13 mouse cellular contexts compared by ENCODE assay signal in genomic region chr5:99857106-99857637, GRCm38 (mm10). TPM values are rescaled to one million over a fixed set of nuclear protein-coding genes. Genes with fewer than 3 reads are reported as not detected.
DNase-seq lines count a peak whose midpoint lies in the region; ATAC-seq and TF ChIP-seq lines count a peak whose summit lies in the region.
"Had no signal": no experiment of that assay in that cellular context is flagged by ENCODE, and none has a peak within 500 bp of the region (broad histone marks: within the 10 kb centered on the region; RNA-seq: fewer than 3 reads in every experiment).

No protein-coding gene starts in this region.

- no peak for ATAC-seq in midbrain, embryonic 12.5 days (ENCODE audit: low FRiP score, low read depth)
- ATAC-seq in midbrain, postnatal 0 days (ENCODE audit: low FRiP score): no peak
- ATAC-seq in midbrain, embryonic 13.5 days: no peak
- ATAC-seq: Patski had no signal

- no peaks in the 10 kb centered on the region for H3K9me3 ChIP-seq in heart, embryonic 10.5 days
- H3K9me3 ChIP-seq in midbrain, embryonic 12.5 days: no peaks in the 10 kb centered on the region
- H3K9me3 ChIP-seq in midbrain, postnatal 0 days (ENCODE audit: low read length): no peaks in the 10 kb centered on the region
- H3K9me3 ChIP-seq in midbrain, embryonic 13.5 days: no peaks in the 10 kb centered on the region
- H3K9me3 ChIP-seq: embryonic facial prominence, embryonic 15.5 days; liver, embryonic 13.5 days had no signal

- H3K4me2 ChIP-seq in midbrain, embryonic 12.5 days (replicated peaks): peak overlapping the region; percentile 13; the same call in 1 of the 2 replicates
- H3K4me2 ChIP-seq in midbrain, postnatal 0 days (ENCODE audit: low read depth, low read length, poor library complexity, severe bottlenecking): no peak overlapping the region
- H3K4me2 ChIP-seq in midbrain, embryonic 13.5 days (replicated peaks): 0 out of 2 replicates have a peak overlapping the region, but pooled peaks have one; percentile 12
- H3K4me2 ChIP-seq: embryonic facial prominence, embryonic 15.5 days; liver, embryonic 13.5 days had no signal

- H3K27ac ChIP-seq in heart, embryonic 10.5 days: no peak overlapping the region
- no peak overlapping the region for H3K27ac ChIP-seq in midbrain, embryonic 12.5 days (replicated peaks)
- H3K27ac ChIP-seq in midbrain, postnatal 0 days (ENCODE audit: low read depth, low read length): no peak overlapping the region
- no peak overlapping the region for H3K27ac ChIP-seq in midbrain, embryonic 13.5 days
- H3K27ac ChIP-seq: embryonic facial prominence, embryonic 15.5 days; liver, embryonic 13.5 days had no signal

- H3K9ac ChIP-seq in midbrain, embryonic 12.5 days (replicated peaks): no peak overlapping the region
- no peak overlapping the region for H3K9ac ChIP-seq in midbrain, postnatal 0 days (replicated peaks; ENCODE audit: low read length, poor library complexity, severe bottlenecking)
- H3K9ac ChIP-seq in midbrain, embryonic 13.5 days (replicated peaks): no peak overlapping the region
- H3K9ac ChIP-seq: embryonic facial prominence, embryonic 15.5 days; liver, embryonic 13.5 days had no signal

- H3K4me3 ChIP-seq in heart, embryonic 10.5 days: peak overlapping the region; percentile 19; the same call in 1 of the 2 replicates
- H3K4me3 ChIP-seq in midbrain, embryonic 12.5 days: no peak overlapping the region
- no peak overlapping the region for H3K4me3 ChIP-seq in midbrain, postnatal 0 days (ENCODE audit: low read depth, low read length)
- no peak overlapping the region for H3K4me3 ChIP-seq in midbrain, embryonic 13.5 days (replicated peaks)
- H3K4me3 ChIP-seq: embryonic facial prominence, embryonic 15.5 days; liver, embryonic 13.5 days had no signal

- WGBS in heart, embryonic 10.5 days: 36% methylated on average over 14 of the region's 14 CpGs
- WGBS in midbrain, embryonic 12.5 days: 37% methylated on average over 14 of the region's 14 CpGs
- WGBS in midbrain, postnatal 0 days: 30% methylated on average over 14 of the region's 14 CpGs
- 38% methylated on average over 14 of the region's 14 CpGs for WGBS in midbrain, embryonic 13.5 days

- peaks cover 8% of the 10 kb centered on the region for H3K4me1 ChIP-seq in heart, embryonic 10.5 days
- peaks cover 7% of the 10 kb centered on the region; the same call in 1 of the 2 replicates for H3K4me1 ChIP-seq in midbrain, embryonic 12.5 days
- H3K4me1 ChIP-seq in midbrain, postnatal 0 days (ENCODE audit: insufficient read depth, low read length): no peaks in the 10 kb centered on the region
- peaks cover 18% of the 10 kb centered on the region for H3K4me1 ChIP-seq in midbrain, embryonic 13.5 days (replicated peaks)
- H3K4me1 ChIP-seq: liver, embryonic 13.5 days had no signal

- 0 out of 2 replicates have a peak, but pooled peaks cover 3% of the 10 kb centered on the region for H3K27me3 ChIP-seq in heart, embryonic 10.5 days (ENCODE audit: insufficient read depth, poor library complexity, severe bottlenecking)
- H3K27me3 ChIP-seq in midbrain, embryonic 12.5 days: 0 out of 2 replicates have a peak, but pooled peaks cover 5% of the 10 kb centered on the region
- H3K27me3 ChIP-seq in midbrain, postnatal 0 days (ENCODE audit: insufficient read depth, low read length): no peaks in the 10 kb centered on the region
- H3K27me3 ChIP-seq in midbrain, embryonic 13.5 days: peaks cover 10% of the 10 kb centered on the region; the same call in 1 of the 2 replicates
- H3K27me3 ChIP-seq: liver, embryonic 13.5 days had no signal

- intact Hi-C loops in heart, postnatal 36 days (cut with DNase I): no loop called here

- peak; percentile 69 for DNase-seq in heart, embryonic 10.5 days (ENCODE audit: low spot score)
- no peak for DNase-seq in heart, postnatal 36 days
- DNase-seq in midbrain, postnatal 0 days (ENCODE audit: low spot score): no peak
- peak; percentile 78 for DNase-seq in thymus, postnatal 4 days
- no peak for DNase-seq in cerebellum, postnatal 14 days
- DNase-seq in frontal cortex, postnatal 14 days (ENCODE audit: low spot score in 2 of 2): no peak
- DNase-seq: adrenal gland, postnatal 25 days; liver, embryonic 13.5 days had no signal

- H3K36me3 ChIP-seq in heart, embryonic 10.5 days: no peaks in the 10 kb centered on the region
- H3K36me3 ChIP-seq in midbrain, embryonic 12.5 days: no peaks in the 10 kb centered on the region
- H3K36me3 ChIP-seq in midbrain, postnatal 0 days (ENCODE audit: insufficient read depth, low read length): no peaks in the 10 kb centered on the region
- H3K36me3 ChIP-seq in midbrain, embryonic 13.5 days: no peaks in the 10 kb centered on the region
- H3K36me3 ChIP-seq: embryonic facial prominence, embryonic 15.5 days; liver, embryonic 13.5 days had no signal

- no peak for TF ChIP-seq CTCF in midbrain, postnatal 0 days (IDR thresholded peaks at IDR 0.05)

RNA-seq across cellular contexts. Expression of gene Vamp9, which starts 48.9 kb away (rescaled TPM):
- 0.35 and 0.42 TPM in 2 replicates for polyA plus RNA-seq in heart, embryonic 10.5 days (2016; fragmentation: Nextera tagmentation; extraction: Ambion mirVana)
- not detected for total RNA-seq in heart, postnatal 36 days (2021)
- polyA plus RNA-seq in midbrain, embryonic 12.5 days (2016; fragmentation: Nextera tagmentation; extraction: Ambion mirVana): 0.47 TPM in 1 of 2 replicates, not detected in the other
- total RNA-seq in midbrain, postnatal 0 days (2014; rRNA removed): not detected in 2 replicates
- 0.71 and 0.73 TPM in 2 replicates for polyA plus RNA-seq in midbrain, postnatal 0 days (2015; fragmentation: Nextera tagmentation; extraction: Ambion mirVana)
- 0.86 and 0.95 TPM in 2 replicates for polyA plus RNA-seq in midbrain, embryonic 13.5 days (2015; fragmentation: Nextera tagmentation; extraction: Ambion mirVana)
- polyA plus RNA-seq: large intestine, adult 2 months; liver, embryonic 13.5 days; Patski had no signal

Comparison
In these comparisons a context has a peak if more than half of its experiments do, and no peak if none do; other contexts are left out.
1. DNase-seq: peak in heart, embryonic 10.5 days (single experiment) and thymus, postnatal 4 days (single experiment); none in heart, postnatal 36 days (0 of 2), midbrain, postnatal 0 days (single experiment), cerebellum, postnatal 14 days (0 of 2) and frontal cortex, postnatal 14 days (0 of 2).